Mouse (Mus musculus) midbrain, postnatal 0 days (tissue): ENCODE measurements at regions not wholly inside any gene's neighbourhood (a gene's known extent, or its start where the extent isn't known, plus 50 kb on each side); places are given as distances from the start of the nearest gene placed in this dataset.
"Not testable (repeated sequence)": the region's sequence is repeated elsewhere in the genome, so short reads cannot be mapped to it uniquely, and the experiment has no call there.

Experiments used
- ATAC-seq: fragments of 200-750 bp; cut with Nextera tagmentation; 2 replicates; pipeline ENCODE4 v1.8.0; 2017; ENCODE audit warnings: moderate number of reproducible peaks, mild to moderate bottlenecking, moderate TSS enrichment, moderate library complexity; ENCODE audit not compliant: low FRiP score
- DNase-seq: peaks from one replicate; pipeline ENCODE4 v3.0.0-alpha.2; 2015; ENCODE audit warnings: low spot score
- H3K27ac ChIP-seq: fragments of 300-500 bp; sonication (generic); 2 replicates; pipeline ENCODE4 v1.5.1; 2014; ENCODE audit warnings: low read depth, mild to moderate bottlenecking, low read length, mixed read lengths
- H3K27me3 ChIP-seq: fragments of 300-500 bp; sonication (generic); 2 replicates; pipeline ENCODE4 v1.6.1; 2014; ENCODE audit warnings: low read length, control low read depth, mixed read lengths; ENCODE audit not compliant: insufficient read depth
- H3K36me3 ChIP-seq: fragments of 300-500 bp; sonication (generic); 2 replicates; pipeline ENCODE4 v1.6.1; 2014; ENCODE audit warnings: low read length, control low read depth, mixed read lengths; ENCODE audit not compliant: insufficient read depth
- H3K4me1 ChIP-seq: fragments of 300-500 bp; sonication (generic); 2 replicates; pipeline ENCODE4 v1.6.1; 2014; ENCODE audit warnings: mild to moderate bottlenecking, control low read depth, antibody characterized with exemption, low read length, mixed read lengths; ENCODE audit not compliant: insufficient read depth
- H3K4me2 ChIP-seq: fragments of 300-500 bp; sonication (generic); 2 replicates; pipeline ENCODE4 v1.6.1; 2014; ENCODE audit warnings: low read depth, mild to moderate bottlenecking, low read length, mixed read lengths; ENCODE audit not compliant: poor library complexity, severe bottlenecking
- H3K4me3 ChIP-seq: fragments of 300-500 bp; sonication (generic); 2 replicates; pipeline ENCODE4 v1.5.1; 2014; ENCODE audit warnings: low read depth, mild to moderate bottlenecking, low read length, moderate library complexity
- H3K9ac ChIP-seq: fragments of 300-500 bp; sonication (generic); replicated peaks from 2 replicates; pipeline ENCODE4 v1.6.1; 2014; ENCODE audit warnings: mild to moderate bottlenecking, low read length, moderate library complexity, mixed read lengths; ENCODE audit not compliant: poor library complexity, severe bottlenecking
- H3K9me3 ChIP-seq: fragments of 300-500 bp; sonication (generic); 2 replicates; pipeline ENCODE4 v1.6.1; 2016; ENCODE audit warnings: low read length, control low read depth
- CTCF ChIP-seq: IDR thresholded peaks from 2 replicates; pipeline ENCODE4 v1.5.1; 2016; ENCODE audit warnings: antibody characterized with exemption, mild to moderate bottlenecking
- WGBS: fragments of 180-500 bp; shearing (Covaris S2); extraction: QIAGEN DNeasy Blood & Tissue Kit; methylation state at CpG from one replicate; pipeline ENCODE4 v1.1.7; 2014; 5-methylcytosine and 5-hydroxymethylcytosine counted together

GRCm38 (mm10) chr14:87261726-87262125 is 120.7 kb upstream of the Diaph3 start:
- no peak overlapping the region for H3K9ac ChIP-seq
- no peaks in the 10 kb centered on the region for H3K4me1 ChIP-seq
- no peaks in the 10 kb centered on the region for H3K9me3 ChIP-seq
- ATAC-seq (no peak), DNase-seq (peak; percentile 8)
- TF ChIP-seq CTCF, result no peak
- no peaks in the 10 kb centered on the region for H3K36me3 ChIP-seq
- WGBS, result 69% methylated on average over 5 of the region's 5 CpGs
- H3K27ac ChIP-seq, result no peak overlapping the region
- no peaks in the 10 kb centered on the region for H3K27me3 ChIP-seq
- no peak overlapping the region for H3K4me3 ChIP-seq
- H3K4me2 ChIP-seq, result no peak overlapping the region

- H3K9ac ChIP-seq, result no peak overlapping the region
- H3K27me3 ChIP-seq, result no peaks in the 10 kb centered on the region
- no peaks in the 10 kb centered on the region for H3K36me3 ChIP-seq
- H3K9me3 ChIP-seq, result no peaks in the 10 kb centered on the region
- DNase-seq (no peak), ATAC-seq (0 out of 2 replicates have a peak, but pooled peaks have one; percentile 31)
- no peaks in the 10 kb centered on the region for H3K4me1 ChIP-seq
- 85% methylated on average over 4 of the region's 4 CpGs for WGBS
- no peak overlapping the region for H3K27ac ChIP-seq
- no peak overlapping the region for H3K4me2 ChIP-seq
- H3K4me3 ChIP-seq, result no peak overlapping the region
- TF ChIP-seq CTCF, result peak; percentile 54
Observed at GRCm38 (mm10) chr14:87264826-87265225, 123.8 kb upstream of the Diaph3 start.

GRCm38 (mm10) chr14:87266309-87266708 is 125.3 kb upstream of the Diaph3 start:
- Histone ChIP-seq H3K4me3 (no peak overlapping the region), H3K4me1 (no peaks in the 10 kb centered on the region), H3K27me3 (no peaks in the 10 kb centered on the region), H3K27ac (no peak overlapping the region), H3K4me2 (no peak overlapping the region), H3K9ac (no peak overlapping the region), H3K36me3 (no peaks in the 10 kb centered on the region), H3K9me3 (no peaks in the 10 kb centered on the region)
- WGBS, result 40% methylated on average over 6 of the region's 6 CpGs
- DNase-seq, result no peak
- TF ChIP-seq CTCF, result no peak
- ATAC-seq, result no peak

- H3K4me3 ChIP-seq, H3K27me3 ChIP-seq, H3K4me2 ChIP-seq, H3K9me3 ChIP-seq, ATAC-seq, H3K9ac ChIP-seq, H3K27ac ChIP-seq, DNase-seq, H3K36me3 ChIP-seq, H3K4me1 ChIP-seq: not testable (repeated sequence)
- 94% methylated on average over 8 of the region's 8 CpGs for WGBS
Observed at GRCm38 (mm10) chr14:87289266-87289665, 127.2 kb upstream of the Tdrd3 start.

- H3K4me1 ChIP-seq, result no peaks in the 10 kb centered on the region
- no peak for DNase-seq
- H3K36me3 ChIP-seq, result no peaks in the 10 kb centered on the region
- H3K9me3 ChIP-seq, result no peaks in the 10 kb centered on the region
- no peaks in the 10 kb centered on the region for H3K27me3 ChIP-seq
- ATAC-seq, result no peak
- no peak overlapping the region for H3K9ac ChIP-seq
- H3K4me3 ChIP-seq, result no peak overlapping the region
- no peak overlapping the region for H3K27ac ChIP-seq
- H3K4me2 ChIP-seq, result no peak overlapping the region
- WGBS, result 94% methylated on average over 4 of the region's 4 CpGs
- no peak for TF ChIP-seq CTCF
Observed at GRCm38 (mm10) chr14:87289708-87290243, 126.7 kb upstream of the Tdrd3 start.

- TF ChIP-seq CTCF, result no peak
- no peak for DNase-seq
- Histone ChIP-seq H3K27me3 (no peaks in the 10 kb centered on the region), H3K4me3 (no peak overlapping the region), H3K27ac (no peak overlapping the region), H3K9me3 (no peaks in the 10 kb centered on the region), H3K9ac (no peak overlapping the region), H3K36me3 (no peaks in the 10 kb centered on the region), H3K4me2 (no peak overlapping the region), H3K4me1 (no peaks in the 10 kb centered on the region)
- 84% methylated on average over 3 of the region's 3 CpGs for WGBS
- ATAC-seq, result no peak
Observed at GRCm38 (mm10) chr14:87295206-87295605, 121.2 kb upstream of the Tdrd3 start.
